Mouse (Mus musculus): ENCODE data around the gene Ccdc148.

GRCm38 (mm10) chr2:58978095-58978494, 182.4 kb downstream of the Ccdc148 start:
- no peak for TF ChIP-seq CTCF (IDR thresholded peaks at IDR 0.05; ENCODE audit: low read depth)
- TF ChIP-seq EP300 (IDR thresholded peaks at IDR 0.05; ENCODE audit: low read depth), result no peak

All from liver, postnatal 0 days (tissue).